Mouse (Mus musculus) hindbrain, embryonic 13.5 days (tissue): ENCODE measurements around the gene Selenos. TPM values are rescaled to one million over a fixed set of nuclear protein-coding genes. Genes with fewer than 3 reads are reported as not detected.

Source experiments
- ATAC-seq: fragments of 200-750 bp; cut with Nextera tagmentation; 2 replicates; pipeline ENCODE4 v1.8.0; 2017; ENCODE audit warnings: moderate TSS enrichment; ENCODE audit not compliant: low FRiP score
- H3K27ac ChIP-seq: fragments of 300-500 bp; sonication (generic); 2 replicates; pipeline ENCODE4 v1.5.1; 2015; ENCODE audit warnings: inconsistent platforms, mild to moderate bottlenecking, moderate library complexity
- H3K27me3 ChIP-seq: fragments of 300-500 bp; sonication (generic); 2 replicates; pipeline ENCODE4 v1.6.1; 2015; ENCODE audit warnings: mild to moderate bottlenecking, inconsistent platforms
- H3K36me3 ChIP-seq: fragments of 300-500 bp; sonication (generic); 2 replicates; pipeline ENCODE4 v1.6.1; 2015; ENCODE audit warnings: mild to moderate bottlenecking, inconsistent platforms
- H3K4me1 ChIP-seq: fragments of 300-500 bp; sonication (generic); replicated peaks from 2 replicates; pipeline ENCODE4 v1.6.1; 2015; ENCODE audit warnings: inconsistent platforms
- H3K4me2 ChIP-seq: fragments of 300-500 bp; sonication (generic); 2 replicates; pipeline ENCODE4 v1.6.1; 2015; ENCODE audit warnings: inconsistent platforms, mild to moderate bottlenecking, moderate library complexity
- H3K4me3 ChIP-seq: fragments of 300-500 bp; sonication (generic); 2 replicates; pipeline ENCODE4 v1.5.1; 2015; ENCODE audit warnings: mild to moderate bottlenecking, inconsistent platforms
- H3K9ac ChIP-seq: fragments of 300-500 bp; sonication (generic); 2 replicates; pipeline ENCODE4 v1.6.1; 2015; ENCODE audit warnings: mild to moderate bottlenecking, inconsistent platforms
- H3K9me3 ChIP-seq: fragments of 300-500 bp; sonication (generic); 2 replicates; pipeline ENCODE4 v1.6.1; 2016; ENCODE audit warnings: inconsistent platforms
- WGBS: fragments of 180-500 bp; shearing (Covaris S2); methylation state at CpG from one replicate; pipeline ENCODE4 v1.1.7; 2015; 5-methylcytosine and 5-hydroxymethylcytosine counted together
- polyA plus RNA-seq: library from polyadenylated mRNA; unstranded; fragments of >200 nt; fragmentation: Nextera tagmentation; extraction: Ambion mirVana; gene quantifications from 2 replicates; pipeline ENCODE4 v1.2.1, GENCODE M21; 2015

The Selenos gene
- polyA plus RNA-seq, 1 experiment from 2014 or later = 84.5 TPM

GRCm38 (mm10) chr7:66128857-66129256 is 49.4 kb downstream of the Selenos start:
- no peak for ATAC-seq
- Histone ChIP-seq H3K4me1 (peaks cover 19% of the 10 kb centered on the region), H3K36me3 (peaks cover 31% of the 10 kb centered on the region), H3K27ac (no peak overlapping the region), H3K4me3 (no peak overlapping the region), H3K9me3 (no peaks in the 10 kb centered on the region), H3K27me3 (no peaks in the 10 kb centered on the region), H3K4me2 (no peak overlapping the region), H3K9ac (no peak overlapping the region)
- 48% methylated on average over 3 of the region's 3 CpGs for WGBS

GRCm38 (mm10) chr7:66130296-66130695 is 50.8 kb downstream of the Selenos start:
- H3K9me3 ChIP-seq = no peaks in the 10 kb centered on the region
- no peak overlapping the region for H3K4me2 ChIP-seq
- 87% methylated on average over 2 of the region's 2 CpGs for WGBS
- no peak overlapping the region for H3K4me3 ChIP-seq
- ATAC-seq = no peak
- H3K36me3 ChIP-seq = peaks cover 29% of the 10 kb centered on the region
- peaks cover 19% of the 10 kb centered on the region for H3K4me1 ChIP-seq
- H3K27me3 ChIP-seq = no peaks in the 10 kb centered on the region
- H3K9ac ChIP-seq = no peak overlapping the region
- H3K27ac ChIP-seq = no peak overlapping the region

- H3K36me3 ChIP-seq = peaks cover 14% of the 10 kb centered on the region
- no peaks in the 10 kb centered on the region for H3K27me3 ChIP-seq
- 92% methylated on average over 4 of the region's 4 CpGs for WGBS
- no peak overlapping the region for H3K4me2 ChIP-seq
- H3K27ac ChIP-seq = no peak overlapping the region
- peaks cover 35% of the 10 kb centered on the region for H3K4me1 ChIP-seq
- no peaks in the 10 kb centered on the region for H3K9me3 ChIP-seq
- ATAC-seq = no peak
- no peak overlapping the region for H3K9ac ChIP-seq
- no peak overlapping the region for H3K4me3 ChIP-seq
These were observed 52.5 kb downstream of the Selenos start for GRCm38 (mm10) chr7:66131776-66132421.

- 95% methylated on average over 3 of the region's 3 CpGs for WGBS
- Histone ChIP-seq H3K4me1 (peaks cover 29% of the 10 kb centered on the region), H3K9me3 (no peaks in the 10 kb centered on the region), H3K27ac (no peak overlapping the region), H3K9ac (no peak overlapping the region), H3K4me3 (no peak overlapping the region), H3K4me2 (no peak overlapping the region), H3K27me3 (no peaks in the 10 kb centered on the region), H3K36me3 (peaks cover 14% of the 10 kb centered on the region)
- no peak for ATAC-seq
These were observed 54.7 kb downstream of the Selenos start for GRCm38 (mm10) chr7:66134154-66134553.

- H3K9ac ChIP-seq = no peak overlapping the region
- peak overlapping the region; percentile 60; the same call in 1 of the 2 replicates for H3K27ac ChIP-seq
- H3K4me2 ChIP-seq = no peak overlapping the region
- ATAC-seq = no peak
- peaks cover 10% of the 10 kb centered on the region for H3K36me3 ChIP-seq
- H3K4me3 ChIP-seq = no peak overlapping the region
- no peaks in the 10 kb centered on the region for H3K9me3 ChIP-seq
- 90% methylated on average over 3 of the region's 3 CpGs for WGBS
- H3K27me3 ChIP-seq = no peaks in the 10 kb centered on the region
- peaks cover 44% of the 10 kb centered on the region for H3K4me1 ChIP-seq
These were observed 56.2 kb downstream of the Selenos start for GRCm38 (mm10) chr7:66135644-66136043.

GRCm38 (mm10) chr7:66136187-66136586 is 56.7 kb downstream of the Selenos start:
- Histone ChIP-seq H3K36me3 (peaks cover 6% of the 10 kb centered on the region; the same call in 1 of the 2 replicates), H3K4me1 (peaks cover 49% of the 10 kb centered on the region), H3K27ac (peak overlapping the region; percentile 60; the same call in 1 of the 2 replicates), H3K9ac (no peak overlapping the region), H3K9me3 (no peaks in the 10 kb centered on the region), H3K27me3 (no peaks in the 10 kb centered on the region), H3K4me3 (no peak overlapping the region), H3K4me2 (no peak overlapping the region)
- no peak for ATAC-seq

GRCm38 (mm10) chr7:66137309-66137708 is 57.9 kb downstream of the Selenos start:
- Histone ChIP-seq H3K27me3 (no peaks in the 10 kb centered on the region), H3K27ac (no peak overlapping the region), H3K36me3 (no peaks in the 10 kb centered on the region), H3K4me2 (no peak overlapping the region), H3K4me3 (no peak overlapping the region), H3K4me1 (peaks cover 59% of the 10 kb centered on the region), H3K9me3 (no peaks in the 10 kb centered on the region), H3K9ac (no peak overlapping the region)
- ATAC-seq = no peak
- 86% methylated on average over 4 of the region's 4 CpGs for WGBS

- Histone ChIP-seq H3K4me2 (no peak overlapping the region), H3K27ac (0 out of 2 replicates have a peak overlapping the region, but pooled peaks have one; percentile 18), H3K36me3 (no peaks in the 10 kb centered on the region), H3K9me3 (no peaks in the 10 kb centered on the region), H3K27me3 (no peaks in the 10 kb centered on the region), H3K9ac (no peak overlapping the region), H3K4me1 (peaks cover 65% of the 10 kb centered on the region), H3K4me3 (no peak overlapping the region)
- WGBS = 44% methylated on average over 4 of the region's 4 CpGs
- no peak for ATAC-seq
These were observed 58.9 kb downstream of the Selenos start for GRCm38 (mm10) chr7:66138301-66138700.

GRCm38 (mm10) chr7:66138878-66139277 is 59.4 kb downstream of the Selenos start:
- no peak for ATAC-seq
- H3K27me3 ChIP-seq = no peaks in the 10 kb centered on the region
- H3K4me2 ChIP-seq = no peak overlapping the region
- no peaks in the 10 kb centered on the region for H3K9me3 ChIP-seq
- H3K9ac ChIP-seq = no peak overlapping the region
- no peak overlapping the region for H3K27ac ChIP-seq
- WGBS = 88% methylated on average over 5 of the region's 5 CpGs
- H3K36me3 ChIP-seq = no peaks in the 10 kb centered on the region
- no peak overlapping the region for H3K4me3 ChIP-seq
- H3K4me1 ChIP-seq = peaks cover 69% of the 10 kb centered on the region

Other genes with a start within 250 kb of the Selenos start
- 0.52 and 0.66 TPM in 2 replicates for gene Pcsk6, start 217.9 kb upstream of the Selenos start, polyA plus RNA-seq
- gene Gm45213, start 36.0 kb upstream of the Selenos start, polyA plus RNA-seq = not detected in 2 replicates
- 145 and 149 TPM in 2 replicates for gene Snrpa1, start 20.6 kb upstream of the Selenos start, polyA plus RNA-seq
- 12.5 and 13.1 TPM in 2 replicates for gene Chsy1, start 29.9 kb downstream of the Selenos start, polyA plus RNA-seq